ENCODE assay signal across 1 mouse cellular context in genomic region chr5:132617241-132617640, GRCm38 (mm10).
TF ChIP-seq lines count a peak whose summit lies in the region.

No protein-coding gene starts in this region.

TF ChIP-seq in ES-E14, 5 proteins besides CTCF, POLR2A, EP300 and RAD21 (continued from another document):
- TF ChIP-seq HCFC1 (IDR thresholded peaks at IDR 0.05; ENCODE audit: borderline replicate concordance, insufficient read depth, low read length) (no peak), MAFK (IDR thresholded peaks at IDR 0.05; ENCODE audit: insufficient read depth, low read depth, low read length) (no peak), ZC3H11A (IDR thresholded peaks at IDR 0.05; ENCODE audit: borderline replicate concordance, low read depth, low read length) (peak; percentile 56), ZNF384 (IDR thresholded peaks at IDR 0.05; ENCODE audit: low read depth, low read length) (no peak)
